Mouse (Mus musculus): ENCODE results near the gene Glis2.

GRCm38 (mm10) chr16:4629950-4630349, 35.4 kb downstream of the Glis2 start:
- no peak for TF ChIP-seq GATA1 (IDR thresholded peaks at IDR 0.05; ENCODE audit: low read length)
- no peak for TF ChIP-seq TAL1 (IDR thresholded peaks at IDR 0.05; ENCODE audit: low read length)
